Mouse (Mus musculus): ENCODE data around the gene Sesn1. TPM values are rescaled to one million over a fixed set of nuclear protein-coding genes. Genes with fewer than 3 reads are reported as not detected.

The Sesn1 gene
- polyA plus RNA-seq, 1 experiment from 2014 or later: 22.3 TPM

GRCm38 (mm10) chr10:41952850-41953527, 143.3 kb downstream of the Sesn1 start:
- no peak overlapping the region for H3K4me2 ChIP-seq
- H3K36me3 ChIP-seq: no peaks in the 10 kb centered on the region
- H3K4me1 ChIP-seq (replicated peaks): no peaks in the 10 kb centered on the region
- ATAC-seq (ENCODE audit: low read depth) (no peak), DNase-seq (no peak)
- no peaks in the 10 kb centered on the region for H3K9me3 ChIP-seq (replicated peaks)
- H3K27ac ChIP-seq: no peak overlapping the region
- WGBS (ENCODE audit: insufficient replicate concordance): 86% methylated on average over 14 of the region's 14 CpGs
- H3K27me3 ChIP-seq: no peaks in the 10 kb centered on the region
- H3K9ac ChIP-seq: no peak overlapping the region
- H3K4me3 ChIP-seq (replicated peaks): no peak overlapping the region

- no peak for ATAC-seq (ENCODE audit: low read depth)
- Histone ChIP-seq H3K27ac (no peak overlapping the region), H3K27me3 (no peaks in the 10 kb centered on the region), H3K4me1 (replicated peaks) (no peaks in the 10 kb centered on the region), H3K9me3 (replicated peaks) (no peaks in the 10 kb centered on the region), H3K9ac (no peak overlapping the region), H3K4me2 (no peak overlapping the region), H3K4me3 (replicated peaks) (no peak overlapping the region), H3K36me3 (no peaks in the 10 kb centered on the region)
- no peak for DNase-seq
- 79% methylated on average over 5 of the region's 5 CpGs for WGBS (ENCODE audit: insufficient replicate concordance)
Observed at GRCm38 (mm10) chr10:41953528-41953864, 143.8 kb downstream of the Sesn1 start.

GRCm38 (mm10) chr10:41957421-41958225, 147.9 kb downstream of the Sesn1 start:
- Histone ChIP-seq H3K9ac (no peak overlapping the region), H3K4me3 (replicated peaks) (no peak overlapping the region), H3K27ac (no peak overlapping the region), H3K4me2 (no peak overlapping the region), H3K4me1 (replicated peaks) (no peaks in the 10 kb centered on the region), H3K36me3 (no peaks in the 10 kb centered on the region), H3K9me3 (replicated peaks) (no peaks in the 10 kb centered on the region), H3K27me3 (no peaks in the 10 kb centered on the region)
- WGBS (ENCODE audit: insufficient replicate concordance): 72% methylated on average over 18 of the region's 18 CpGs
- ATAC-seq (ENCODE audit: low read depth): no peak
- no peak for DNase-seq

Other genes starting within 250 kb of the Sesn1 start
- gene Ccdc162, start 93.3 kb upstream of the Sesn1 start, polyA plus RNA-seq (2015; fragmentation: Nextera tagmentation; extraction: Ambion mirVana): 0.09 TPM in 1 of 2 replicates, not detected in the other
- gene Cep57l1, start 64 bp upstream of the Sesn1 start, polyA plus RNA-seq (2015; fragmentation: Nextera tagmentation; extraction: Ambion mirVana): 14.9 and 17.3 TPM in 2 replicates
- gene Armc2, start 208.5 kb downstream of the Sesn1 start, polyA plus RNA-seq (2015; fragmentation: Nextera tagmentation; extraction: Ambion mirVana): 0.23 and 0.25 TPM in 2 replicates

Data from liver, embryonic 13.5 days (tissue).